ENCODE assay signal across 13 mouse cellular contexts in genomic region chr9:108090611-108091120, GRCm38 (mm10). TPM values are rescaled to one million over a fixed set of nuclear protein-coding genes. Genes with fewer than 3 reads are reported as not detected.
"Had no signal": no experiment of that assay in that cellular context is flagged by ENCODE, and none has a peak within 500 bp of the region (broad histone marks: within the 10 kb centered on the region; RNA-seq: fewer than 3 reads in every experiment).

No protein-coding gene starts in this region.

- H3K4me2 ChIP-seq: hindbrain, embryonic 12.5 days; lung, embryonic 15.5 days; neural tube, embryonic 15.5 days had no signal

- H3K4me3 ChIP-seq: hindbrain, embryonic 12.5 days; lung, embryonic 15.5 days; myocyte; neural tube, embryonic 15.5 days had no signal

- H3K9ac ChIP-seq: hindbrain, embryonic 12.5 days; lung, embryonic 15.5 days; neural tube, embryonic 15.5 days had no signal

- ATAC-seq: hindbrain, embryonic 16.5 days; inflammation-experienced regulatory T-cells, adult 6 months; intestine, postnatal 0 days had no signal

- DNase-seq: midbrain, embryonic 14.5 days; thymus, adult 18-20 months; thymus, postnatal 14 days had no signal

- H3K27ac ChIP-seq: hindbrain, embryonic 12.5 days; lung, embryonic 15.5 days; neural tube, embryonic 15.5 days had no signal

- H3K9me3 ChIP-seq: hindbrain, embryonic 12.5 days; lung, embryonic 15.5 days; neural tube, embryonic 15.5 days had no signal

- H3K27me3 ChIP-seq: hindbrain, embryonic 12.5 days; lung, embryonic 15.5 days; neural tube, embryonic 15.5 days had no signal

RNA-seq across cellular contexts. Expression of gene Mst1, which starts 10.4 kb away (rescaled TPM):
- total RNA-seq: layer of hippocampus, adult 18-20 months; layer of hippocampus, postnatal 10 days; left cerebral cortex, postnatal 36 days had no signal
- polyA plus RNA-seq: hindbrain, embryonic 16.5 days; midbrain, embryonic 14.5 days; neural tube, embryonic 15.5 days had no signal
